Mouse (Mus musculus): Measurements from ENCODE around the gene R3hdm4. TPM values are rescaled to one million over a fixed set of nuclear protein-coding genes. Genes with fewer than 3 reads are reported as not detected.
A peak's percentile ranks its signal among the peaks of the same experiment; 100 is the strongest.
"Not testable (repeated sequence)": the region's sequence is repeated elsewhere in the genome, so short reads cannot be mapped to it uniquely, and the experiment has no call there.

R3hdm4 gene
- polyA plus RNA-seq, 1 experiment from 2014 or later = 137 TPM

GRCm38 (mm10) chr10:79900951-79901410 is 20.0 kb downstream of the R3hdm4 start:
- ATAC-seq (ENCODE audit: low FRiP score, low TSS enrichment) = no peak
- H3K27me3 ChIP-seq (ENCODE audit: control insufficient read depth, insufficient read depth, low read length) = no peaks in the 10 kb centered on the region
- H3K4me1 ChIP-seq (ENCODE audit: control insufficient read depth, insufficient read depth, low read length) = peaks cover 3% of the 10 kb centered on the region; the same call in 1 of the 2 replicates
- no peak overlapping the region for H3K4me3 ChIP-seq (ENCODE audit: low read length)
- H3K36me3 ChIP-seq (ENCODE audit: control insufficient read depth, insufficient read depth, low read length) = peaks cover 67% of the 10 kb centered on the region
- H3K9me3 ChIP-seq (ENCODE audit: control insufficient read depth, low read length) = no peaks in the 10 kb centered on the region
- WGBS = 47% methylated on average over 2 of the region's 2 CpGs
- H3K27ac ChIP-seq (ENCODE audit: low read depth, low read length) = no peak overlapping the region
- H3K9ac ChIP-seq (ENCODE audit: low read depth, low read length) = no peak overlapping the region
- H3K4me2 ChIP-seq (replicated peaks; ENCODE audit: low read depth, low read length) = no peak overlapping the region

GRCm38 (mm10) chr10:79897316-79898245 is 23.4 kb downstream of the R3hdm4 start:
- Histone ChIP-seq H3K36me3 (ENCODE audit: control insufficient read depth, insufficient read depth, low read length) (peaks cover 51% of the 10 kb centered on the region), H3K4me1 (ENCODE audit: control insufficient read depth, insufficient read depth, low read length) (peaks cover 3% of the 10 kb centered on the region; the same call in 1 of the 2 replicates), H3K4me2 (replicated peaks; ENCODE audit: low read depth, low read length) (no peak overlapping the region), H3K9ac (ENCODE audit: low read depth, low read length) (peak overlapping the region; percentile 18; the same call in 1 of the 2 replicates), H3K27ac (ENCODE audit: low read depth, low read length) (no peak overlapping the region), H3K27me3 (ENCODE audit: control insufficient read depth, insufficient read depth, low read length) (no peaks in the 10 kb centered on the region), H3K9me3 (ENCODE audit: control insufficient read depth, low read length) (no peaks in the 10 kb centered on the region), H3K4me3 (ENCODE audit: low read length) (no peak overlapping the region)
- ATAC-seq (ENCODE audit: low FRiP score, low TSS enrichment) = peak; percentile 61; the same call in 1 of the 2 replicates
- WGBS = 44% methylated on average over 20 of the region's 20 CpGs

- WGBS = 78% methylated on average over 13 of the region's 13 CpGs
- no peaks in the 10 kb centered on the region for H3K27me3 ChIP-seq (ENCODE audit: control insufficient read depth, insufficient read depth, low read length)
- no peak overlapping the region for H3K27ac ChIP-seq (ENCODE audit: low read depth, low read length)
- H3K4me2 ChIP-seq (replicated peaks; ENCODE audit: low read depth, low read length) = no peak overlapping the region
- peaks cover 3% of the 10 kb centered on the region; the same call in 1 of the 2 replicates for H3K4me1 ChIP-seq (ENCODE audit: control insufficient read depth, insufficient read depth, low read length)
- H3K4me3 ChIP-seq (ENCODE audit: low read length) = no peak overlapping the region
- no peak overlapping the region for H3K9ac ChIP-seq (ENCODE audit: low read depth, low read length)
- H3K36me3 ChIP-seq (ENCODE audit: control insufficient read depth, insufficient read depth, low read length) = peaks cover 44% of the 10 kb centered on the region
- no peak for ATAC-seq (ENCODE audit: low FRiP score, low TSS enrichment)
- H3K9me3 ChIP-seq (ENCODE audit: control insufficient read depth, low read length) = no peaks in the 10 kb centered on the region
Measured at GRCm38 (mm10) chr10:79896814-79897213, 24.2 kb downstream of the R3hdm4 start.

- Histone ChIP-seq H3K9ac (ENCODE audit: low read depth, low read length) (no peak overlapping the region), H3K4me1 (ENCODE audit: control insufficient read depth, insufficient read depth, low read length) (peaks cover 3% of the 10 kb centered on the region; the same call in 1 of the 2 replicates), H3K9me3 (ENCODE audit: control insufficient read depth, low read length) (no peaks in the 10 kb centered on the region), H3K27me3 (ENCODE audit: control insufficient read depth, insufficient read depth, low read length) (no peaks in the 10 kb centered on the region), H3K36me3 (ENCODE audit: control insufficient read depth, insufficient read depth, low read length) (peaks cover 39% of the 10 kb centered on the region), H3K27ac (ENCODE audit: low read depth, low read length) (no peak overlapping the region), H3K4me3 (ENCODE audit: low read length) (no peak overlapping the region), H3K4me2 (replicated peaks; ENCODE audit: low read depth, low read length) (no peak overlapping the region)
- ATAC-seq (ENCODE audit: low FRiP score, low TSS enrichment) = no peak
- 87% methylated on average over 16 of the region's 16 CpGs for whole genome bisulfite sequencing
Measured at GRCm38 (mm10) chr10:79896306-79896705, 24.7 kb downstream of the R3hdm4 start.

GRCm38 (mm10) chr10:79892451-79893118 is 28.4 kb downstream of the R3hdm4 start:
- not testable (repeated sequence) for H3K27me3 ChIP-seq (ENCODE audit: control insufficient read depth, insufficient read depth, low read length); H3K27ac ChIP-seq (ENCODE audit: low read depth, low read length); H3K9me3 ChIP-seq (ENCODE audit: control insufficient read depth, low read length); H3K4me2 ChIP-seq (replicated peaks; ENCODE audit: low read depth, low read length); H3K4me3 ChIP-seq (ENCODE audit: low read length); H3K9ac ChIP-seq (ENCODE audit: low read depth, low read length); H3K4me1 ChIP-seq (ENCODE audit: control insufficient read depth, insufficient read depth, low read length)
- peak; percentile 53 for ATAC-seq (ENCODE audit: low FRiP score, low TSS enrichment)
- 43% methylated on average over 22 of the region's 22 CpGs for WGBS
- H3K36me3 ChIP-seq (ENCODE audit: control insufficient read depth, insufficient read depth, low read length) = peaks cover 28% of the 10 kb centered on the region

GRCm38 (mm10) chr10:79890670-79891069 is 30.3 kb downstream of the R3hdm4 start, which contains the start of gene Cfd:
Cfd (plus strand) TSS chr10:79890853.
- no peak within 1 kb of the TSS for H3K27ac ChIP-seq (ENCODE audit: low read depth, low read length)
- no peak within 1 kb of the TSS for H3K4me3 ChIP-seq (ENCODE audit: low read length)
- H3K9me3 ChIP-seq (ENCODE audit: control insufficient read depth, low read length) = no peaks in the 10 kb centered on the region
- no peak within 1 kb of the TSS for H3K4me2 ChIP-seq (replicated peaks; ENCODE audit: low read depth, low read length)
- WGBS = 30% methylated on average over 5 of the region's 5 CpGs
- H3K9ac ChIP-seq (ENCODE audit: low read depth, low read length) = no peak within 1 kb of the TSS
- no peak for ATAC-seq (ENCODE audit: low FRiP score, low TSS enrichment)
- H3K4me1 ChIP-seq (ENCODE audit: control insufficient read depth, insufficient read depth, low read length) = no peaks in the 10 kb centered on the region
- H3K27me3 ChIP-seq (ENCODE audit: control insufficient read depth, insufficient read depth, low read length) = peaks cover 2% of the 10 kb centered on the region; the same call in 1 of the 2 replicates
- peaks cover 9% of the 10 kb centered on the region for H3K36me3 ChIP-seq (ENCODE audit: control insufficient read depth, insufficient read depth, low read length)

GRCm38 (mm10) chr10:79889386-79889785 is 31.6 kb downstream of the R3hdm4 start:
- Histone ChIP-seq H3K4me2 (replicated peaks; ENCODE audit: low read depth, low read length) (no peak overlapping the region), H3K4me3 (ENCODE audit: low read length) (no peak overlapping the region), H3K27ac (ENCODE audit: low read depth, low read length) (no peak overlapping the region), H3K9me3 (ENCODE audit: control insufficient read depth, low read length) (no peaks in the 10 kb centered on the region), H3K4me1 (ENCODE audit: control insufficient read depth, insufficient read depth, low read length) (no peaks in the 10 kb centered on the region), H3K27me3 (ENCODE audit: control insufficient read depth, insufficient read depth, low read length) (peaks cover 2% of the 10 kb centered on the region; the same call in 1 of the 2 replicates), H3K9ac (ENCODE audit: low read depth, low read length) (no peak overlapping the region), H3K36me3 (ENCODE audit: control insufficient read depth, insufficient read depth, low read length) (no peaks in the 10 kb centered on the region)
- 55% methylated on average over 2 of the region's 2 CpGs for WGBS
- no peak for ATAC-seq (ENCODE audit: low FRiP score, low TSS enrichment)

- no peak for ATAC-seq (ENCODE audit: low FRiP score, low TSS enrichment)
- H3K27me3 ChIP-seq (ENCODE audit: control insufficient read depth, insufficient read depth, low read length) = peaks cover 2% of the 10 kb centered on the region; the same call in 1 of the 2 replicates
- no peak overlapping the region for H3K4me2 ChIP-seq (replicated peaks; ENCODE audit: low read depth, low read length)
- no peak overlapping the region for H3K9ac ChIP-seq (ENCODE audit: low read depth, low read length)
- WGBS = 77% methylated on average over 8 of the region's 8 CpGs
- peaks cover 16% of the 10 kb centered on the region; the same call in 1 of the 2 replicates for H3K4me1 ChIP-seq (ENCODE audit: control insufficient read depth, insufficient read depth, low read length)
- H3K27ac ChIP-seq (ENCODE audit: low read depth, low read length) = no peak overlapping the region
- no peaks in the 10 kb centered on the region for H3K9me3 ChIP-seq (ENCODE audit: control insufficient read depth, low read length)
- no peak overlapping the region for H3K4me3 ChIP-seq (ENCODE audit: low read length)
- no peaks in the 10 kb centered on the region for H3K36me3 ChIP-seq (ENCODE audit: control insufficient read depth, insufficient read depth, low read length)
Measured at GRCm38 (mm10) chr10:79886611-79887010, 34.4 kb downstream of the R3hdm4 start.
